ENCODE assay signal across 8 mouse cellular contexts in the genomic region with DNA sequence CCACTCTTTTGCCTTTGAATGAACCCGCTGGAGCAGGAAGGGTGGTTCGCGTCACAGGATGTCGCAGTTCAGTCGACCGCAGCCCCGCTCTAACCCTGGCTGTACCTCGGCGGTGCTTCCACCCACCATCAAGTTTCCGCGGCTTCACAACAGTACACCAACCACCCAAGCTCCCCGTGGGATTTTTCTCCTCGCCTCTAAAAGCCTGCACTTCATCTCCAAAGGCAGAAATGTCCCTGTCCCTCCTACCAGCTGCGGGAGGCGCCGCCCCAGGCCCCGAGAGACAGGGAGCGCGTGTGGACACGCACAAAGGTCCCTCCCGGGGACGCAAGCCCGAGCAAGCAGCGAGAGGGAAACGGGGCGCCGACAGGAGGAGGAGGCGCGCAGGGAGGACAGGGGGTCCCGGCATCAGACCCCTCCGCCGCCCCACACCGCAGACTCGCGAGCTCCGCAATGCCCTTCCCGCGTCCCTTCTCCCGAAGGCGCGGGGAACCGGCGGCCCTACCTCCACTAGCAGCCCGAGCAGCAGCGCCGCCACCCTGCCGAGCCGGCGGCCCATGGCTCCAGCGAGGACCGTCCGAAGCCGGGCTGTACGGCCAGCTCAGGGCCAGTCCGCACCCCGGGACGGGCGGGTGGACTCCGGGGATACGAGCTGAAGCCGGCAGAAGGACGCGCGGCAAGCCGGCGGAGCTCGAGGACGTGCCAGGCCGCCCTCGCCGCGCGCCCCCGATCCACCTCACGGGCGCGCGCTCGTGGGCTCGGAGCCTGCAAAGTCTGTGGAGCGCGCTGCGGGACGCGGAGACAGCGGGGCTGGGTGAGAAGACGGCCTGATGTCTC. TPM values are rescaled to one million over a fixed set of nuclear protein-coding genes. Genes with fewer than 3 reads are reported as not detected.
DNase-seq lines count a peak whose midpoint lies in the region; ATAC-seq lines count a peak whose summit lies in the region.

A gene (minus strand): TSS at position 738 of the 837 bp plus-strand sequence.

- no peaks in the 10 kb centered on the region for H3K9me3 ChIP-seq in embryonic facial prominence, embryonic 10.5 days
- no peaks in the 10 kb centered on the region for H3K9me3 ChIP-seq in limb, embryonic 10.5 days (replicated peaks)
- H3K9me3 ChIP-seq in midbrain, embryonic 12.5 days = no peaks in the 10 kb centered on the region

- 0 out of 2 replicates have a peak, but pooled peaks cover 5% of the 10 kb centered on the region for H3K36me3 ChIP-seq in embryonic facial prominence, embryonic 10.5 days (replicated peaks)
- H3K36me3 ChIP-seq in limb, embryonic 10.5 days = peaks cover 8% of the 10 kb centered on the region
- no peaks in the 10 kb centered on the region for H3K36me3 ChIP-seq in midbrain, embryonic 12.5 days

- under 1% methylated on average over 86 of the region's 87 CpGs for WGBS in embryonic facial prominence, embryonic 10.5 days
- under 1% methylated on average over 84 of the region's 87 CpGs for WGBS in limb, embryonic 10.5 days
- WGBS in midbrain, embryonic 12.5 days = under 1% methylated on average over 87 of the region's 87 CpGs

- H3K27ac ChIP-seq in embryonic facial prominence, embryonic 10.5 days (replicated peaks) = peak within 1 kb of the TSS; percentile 98
- peak within 1 kb of the TSS; percentile 99 for H3K27ac ChIP-seq in limb, embryonic 10.5 days
- peak within 1 kb of the TSS; percentile 93 for H3K27ac ChIP-seq in midbrain, embryonic 12.5 days (replicated peaks)

- H3K4me2 ChIP-seq in midbrain, embryonic 12.5 days (replicated peaks) = peak within 1 kb of the TSS; percentile 55

- peak within 1 kb of the TSS; percentile 92 for H3K4me3 ChIP-seq in embryonic facial prominence, embryonic 10.5 days
- peak within 1 kb of the TSS; percentile 92 for H3K4me3 ChIP-seq in limb, embryonic 10.5 days
- peak within 1 kb of the TSS; percentile 89 for H3K4me3 ChIP-seq in midbrain, embryonic 12.5 days

- peaks cover 19% of the 10 kb centered on the region for H3K4me1 ChIP-seq in embryonic facial prominence, embryonic 10.5 days
- H3K4me1 ChIP-seq in limb, embryonic 10.5 days = peaks cover 11% of the 10 kb centered on the region
- H3K4me1 ChIP-seq in midbrain, embryonic 12.5 days = peaks cover 16% of the 10 kb centered on the region

- no peaks in the 10 kb centered on the region for H3K27me3 ChIP-seq in embryonic facial prominence, embryonic 10.5 days (replicated peaks; ENCODE audit: low read depth, poor library complexity, severe bottlenecking)
- no peaks in the 10 kb centered on the region for H3K27me3 ChIP-seq in limb, embryonic 10.5 days (ENCODE audit: low read depth, poor library complexity, severe bottlenecking)
- no peaks in the 10 kb centered on the region for H3K27me3 ChIP-seq in midbrain, embryonic 12.5 days

- DNase-seq in adrenal gland, postnatal 10 days = peak; percentile 82
- peak; percentile 82 for DNase-seq in embryonic facial prominence, embryonic 10.5 days (ENCODE audit: low spot score)
- DNase-seq in kidney, adult 11 months = peak; percentile 47
- DNase-seq in limb, embryonic 10.5 days (ENCODE audit: low spot score) = peak; percentile 80
- peak; percentile 22 for DNase-seq in skeletal muscle tissue, adult 2 months (ENCODE audit: low read depth, low spot score)
- DNase-seq in MN1 (ENCODE audit: low spot score) = no peak

- H3K9ac ChIP-seq in midbrain, embryonic 12.5 days (replicated peaks) = peak within 1 kb of the TSS; percentile 96

- ATAC-seq in granulocyte monocyte progenitor cell, adult 5-6 weeks (replicated peaks; ENCODE audit: poor library complexity, severe bottlenecking) = peak; percentile 85
- ATAC-seq in midbrain, embryonic 12.5 days (ENCODE audit: low FRiP score, low read depth) = peak; percentile 89

RNA-seq across cellular contexts. Expression of the gene that starts here (rescaled TPM):
- 10 to 100 TPM; 16.7 to 23.0 TPM for total RNA-seq in adrenal gland, postnatal 10 days (2021)
- 63.3 and 66.0 TPM in 2 replicates for polyA plus RNA-seq in embryonic facial prominence, embryonic 10.5 days (2016; fragmentation: Nextera tagmentation; extraction: Ambion mirVana)
- 10.1 and 14.9 TPM in 2 replicates for total RNA-seq in granulocyte monocyte progenitor cell, adult 5-6 weeks (2014; fragmentation: Nextera tagmentation)
- 12.0 TPM in 2 replicates for total RNA-seq in granulocyte monocyte progenitor cell, adult 5-6 weeks (2017)
- 51.7 and 60.3 TPM in 2 replicates for polyA plus RNA-seq in limb, embryonic 10.5 days (2016; fragmentation: Nextera tagmentation; extraction: Ambion mirVana)
- polyA plus RNA-seq in midbrain, embryonic 12.5 days (2016; fragmentation: Nextera tagmentation; extraction: Ambion mirVana) = 99.5 and 107 TPM in 2 replicates
